Mouse (Mus musculus) cerebellum, postnatal 36 days (tissue): Measurements from ENCODE around the gene Arhgap28.

Experiments used
- DNase-seq, 2 experiments: peaks; one replicate each; pipeline ENCODE4 v3.0.0; 2021 to 2022; ENCODE audit warnings: mixed read lengths in 2 of 2

Gene Arhgap28

GRCm38 (mm10) chr17:67930957-67931356 lies 73.0 kb downstream of the Arhgap28 start:
- DNase-seq, result no peak

- no peak for DNase-seq
Observed at GRCm38 (mm10) chr17:67930467-67930866, 73.5 kb downstream of the Arhgap28 start.

GRCm38 (mm10) chr17:67928280-67928679 lies 75.6 kb downstream of the Arhgap28 start:
- no peak for DNase-seq

GRCm38 (mm10) chr17:67927864-67928263 lies 76.1 kb downstream of the Arhgap28 start:
- DNase-seq, result no peak

GRCm38 (mm10) chr17:67919959-67920358 lies 84.0 kb downstream of the Arhgap28 start:
- DNase-seq, result no peak

- DNase-seq, result peak; percentile 60 to 66
Observed at GRCm38 (mm10) chr17:67918201-67918600, 85.7 kb downstream of the Arhgap28 start.

- DNase-seq, result no peak
Observed at GRCm38 (mm10) chr17:67916901-67917300, 87.0 kb downstream of the Arhgap28 start.

- peak; percentile 23 to 31 for DNase-seq
Observed at GRCm38 (mm10) chr17:67912640-67913039, 91.3 kb downstream of the Arhgap28 start.

- no peak for DNase-seq
Observed at GRCm38 (mm10) chr17:67912051-67912450, 91.9 kb downstream of the Arhgap28 start.

GRCm38 (mm10) chr17:67908537-67908936 lies 95.4 kb downstream of the Arhgap28 start:
- DNase-seq, result no peak

GRCm38 (mm10) chr17:67908137-67908536 lies 95.8 kb downstream of the Arhgap28 start:
- no peak for DNase-seq

GRCm38 (mm10) chr17:67907532-67908054 lies 96.3 kb downstream of the Arhgap28 start:
- DNase-seq, result no peak

GRCm38 (mm10) chr17:67906236-67906635 lies 97.7 kb downstream of the Arhgap28 start:
- DNase-seq, result no peak

GRCm38 (mm10) chr17:67904315-67904944 lies 99.5 kb downstream of the Arhgap28 start:
- no peak for DNase-seq

GRCm38 (mm10) chr17:67902847-67903246 lies 101.1 kb downstream of the Arhgap28 start:
- no peak for DNase-seq

- no peak for DNase-seq
Observed at GRCm38 (mm10) chr17:67901161-67901560, 102.8 kb downstream of the Arhgap28 start.

- no peak for DNase-seq
Observed at GRCm38 (mm10) chr17:67899376-67899775, 104.5 kb downstream of the Arhgap28 start.

- no peak for DNase-seq
Observed at GRCm38 (mm10) chr17:67896413-67896812, 107.5 kb downstream of the Arhgap28 start.

- no peak for DNase-seq
Observed at GRCm38 (mm10) chr17:67889481-67890325, 114.2 kb downstream of the Arhgap28 start.

GRCm38 (mm10) chr17:67888081-67888480 lies 115.8 kb downstream of the Arhgap28 start:
- DNase-seq, result no peak

GRCm38 (mm10) chr17:67886326-67886725 lies 117.6 kb downstream of the Arhgap28 start:
- DNase-seq, result no peak

GRCm38 (mm10) chr17:67877599-67877998 lies 126.3 kb downstream of the Arhgap28 start:
- no peak for DNase-seq

GRCm38 (mm10) chr17:67869731-67870601 lies 134.0 kb downstream of the Arhgap28 start:
- peak; percentile 69 to 71 for DNase-seq
